Mouse (Mus musculus) small intestine, adult 2 months (tissue): ENCODE measurements around the gene Apobec1. TPM values are rescaled to one million over a fixed set of nuclear protein-coding genes. Genes with fewer than 3 reads are reported as not detected.
A peak's percentile ranks its signal among the peaks of the same experiment; 100 is the strongest.

Source experiments
- H3K27ac ChIP-seq: fragments of 200-500 bp; 2 replicates; pipeline ENCODE4 v1.5.1; 2012; ENCODE audit warnings: low read depth, low read length, control low read depth, inconsistent platforms; ENCODE audit not compliant: insufficient read depth
- H3K27me3 ChIP-seq: fragments of 200-500 bp; 2 replicates; pipeline ENCODE4 v1.6.1; 2012; ENCODE audit warnings: mild to moderate bottlenecking, moderate library complexity, low read length, inconsistent platforms; ENCODE audit not compliant: control insufficient read depth, insufficient read depth
- H3K36me3 ChIP-seq: fragments of 200-500 bp; 2 replicates; pipeline ENCODE4 v1.6.1; 2012; ENCODE audit warnings: mild to moderate bottlenecking, low read length, control low read depth, inconsistent platforms; ENCODE audit not compliant: control insufficient read depth, insufficient read depth
- H3K4me1 ChIP-seq: fragments of 200-500 bp; 2 replicates; pipeline ENCODE4 v1.6.1; 2012; ENCODE audit warnings: low read length, inconsistent platforms, mixed read lengths; ENCODE audit not compliant: control insufficient read depth, insufficient read depth, insufficient read length
- H3K4me3 ChIP-seq: fragments of 200-500 bp; 2 replicates; pipeline ENCODE4 v1.5.1; 2012; ENCODE audit warnings: low read depth, mild to moderate bottlenecking, control low read depth, inconsistent platforms, low read length, moderate library complexity
- CTCF ChIP-seq: fragments of 200-500 bp; IDR thresholded peaks from 2 replicates; pipeline ENCODE4 v1.5.1; 2012; ENCODE audit warnings: low read depth, mild to moderate bottlenecking, control low read depth, inconsistent platforms, low read length, moderate library complexity, mixed read lengths; ENCODE audit not compliant: insufficient replicate concordance, insufficient read length; ENCODE audit errors: extremely low read depth
- POLR2A ChIP-seq: fragments of 200-500 bp; IDR thresholded peaks from 2 replicates; pipeline ENCODE4 v1.6.1; 2012; ENCODE audit warnings: low read depth, mild to moderate bottlenecking, control low read depth, inconsistent platforms, low read length, moderate library complexity
- WGBS: fragments of 180-500 bp; shearing (Covaris S2); methylation state at CpG from one replicate; pipeline ENCODE4 v1.1.7; 2018; 5-methylcytosine and 5-hydroxymethylcytosine counted together
- polyA plus RNA-seq: library from polyadenylated mRNA; depleted of rRNA; stranded (reverse); fragments of >200 nt; gene quantifications from 2 replicates; pipeline ENCODE4 v1.2.3, GENCODE M21; 2012

The Apobec1 gene
- polyA plus RNA-seq, 1 experiment = 15.2 TPM

- Histone ChIP-seq H3K36me3 (no peaks in the 10 kb centered on the region), H3K4me1 (peaks cover 2% of the 10 kb centered on the region; the same call in 1 of the 2 replicates), H3K4me3 (no peak overlapping the region), H3K27ac (no peak overlapping the region), H3K27me3 (no peaks in the 10 kb centered on the region; the same call in 1 of the 2 replicates)
- no peak for TF ChIP-seq POLR2A
- TF ChIP-seq CTCF = no peak
- WGBS = 84% methylated on average over 4 of the region's 4 CpGs
These were observed 10.2 kb upstream of the Apobec1 start for GRCm38 (mm10) chr6:122612426-122612825.

GRCm38 (mm10) chr6:122609771-122610170 lies 7.5 kb upstream of the Apobec1 start, which contains the start of gene Gdf3:
TSS of gene Gdf3 (minus strand) at chr6:122610087.
- Histone ChIP-seq H3K27ac (no peak within 1 kb of the TSS), H3K4me1 (peaks cover 2% of the 10 kb centered on the region; the same call in 1 of the 2 replicates), H3K27me3 (no peaks in the 10 kb centered on the region; the same call in 1 of the 2 replicates), H3K36me3 (no peaks in the 10 kb centered on the region), H3K4me3 (no peak within 1 kb of the TSS)
- 35% methylated on average over 14 of the region's 14 CpGs for WGBS
- TF ChIP-seq CTCF (no peak), POLR2A (no peak)

GRCm38 (mm10) chr6:122609377-122609728 lies 7.1 kb upstream of the Apobec1 start:
- no peaks in the 10 kb centered on the region for H3K36me3 ChIP-seq
- H3K27ac ChIP-seq = no peak overlapping the region
- TF ChIP-seq POLR2A = no peak
- no peak for TF ChIP-seq CTCF
- no peaks in the 10 kb centered on the region; the same call in 1 of the 2 replicates for H3K27me3 ChIP-seq
- WGBS = 40% methylated on average over 9 of the region's 9 CpGs
- peaks cover 2% of the 10 kb centered on the region; the same call in 1 of the 2 replicates for H3K4me1 ChIP-seq
- no peak overlapping the region for H3K4me3 ChIP-seq

- no peak overlapping the region for H3K4me3 ChIP-seq
- TF ChIP-seq CTCF (no peak), POLR2A (no peak)
- no peaks in the 10 kb centered on the region; the same call in 1 of the 2 replicates for H3K27me3 ChIP-seq
- H3K27ac ChIP-seq = no peak overlapping the region
- 90% methylated on average over 10 of the region's 10 CpGs for WGBS
- peaks cover 2% of the 10 kb centered on the region; the same call in 1 of the 2 replicates for H3K4me1 ChIP-seq
- H3K36me3 ChIP-seq = no peaks in the 10 kb centered on the region
These were observed 6.5 kb upstream of the Apobec1 start for GRCm38 (mm10) chr6:122608434-122609376.

GRCm38 (mm10) chr6:122607700-122608099 lies 5.5 kb upstream of the Apobec1 start:
- Histone ChIP-seq H3K4me1 (peaks cover 2% of the 10 kb centered on the region; the same call in 1 of the 2 replicates), H3K4me3 (no peak overlapping the region), H3K27me3 (no peaks in the 10 kb centered on the region; the same call in 1 of the 2 replicates), H3K36me3 (no peaks in the 10 kb centered on the region), H3K27ac (no peak overlapping the region)
- 67% methylated on average over 12 of the region's 12 CpGs for WGBS
- no peak for TF ChIP-seq POLR2A
- TF ChIP-seq CTCF = no peak

GRCm38 (mm10) chr6:122606661-122607060 lies 4.4 kb upstream of the Apobec1 start:
- Histone ChIP-seq H3K36me3 (no peaks in the 10 kb centered on the region), H3K4me1 (peaks cover 2% of the 10 kb centered on the region; the same call in 1 of the 2 replicates), H3K27ac (no peak overlapping the region), H3K4me3 (no peak overlapping the region), H3K27me3 (no peaks in the 10 kb centered on the region; the same call in 1 of the 2 replicates)
- 94% methylated on average over 11 of the region's 11 CpGs for WGBS
- TF ChIP-seq CTCF = no peak
- no peak for TF ChIP-seq POLR2A

GRCm38 (mm10) chr6:122605483-122605882 lies 3.2 kb upstream of the Apobec1 start:
- Histone ChIP-seq H3K36me3 (no peaks in the 10 kb centered on the region), H3K27me3 (no peaks in the 10 kb centered on the region), H3K4me3 (no peak overlapping the region), H3K4me1 (peaks cover 2% of the 10 kb centered on the region; the same call in 1 of the 2 replicates), H3K27ac (no peak overlapping the region)
- peak; percentile 38; the same call in 1 of the 2 replicates for TF ChIP-seq CTCF
- no peak for TF ChIP-seq POLR2A
- 86% methylated on average over 8 of the region's 8 CpGs for WGBS
